Mouse (Mus musculus) neural tube, embryonic 12.5 days (tissue): ENCODE results near the gene Slc26a9. TPM values are rescaled to one million over a fixed set of nuclear protein-coding genes. Genes with fewer than 3 reads are reported as not detected.
A peak's percentile ranks its signal among the peaks of the same experiment; 100 is the strongest.

Experiments
- ATAC-seq: fragments of 200-750 bp; cut with Nextera tagmentation; 2 replicates; pipeline ENCODE4 v1.8.0; 2017; ENCODE audit warnings: low read depth, mild to moderate bottlenecking, moderate TSS enrichment, moderate library complexity; ENCODE audit not compliant: low FRiP score
- H3K27ac ChIP-seq: fragments of 300-500 bp; sonication (generic); 2 replicates; pipeline ENCODE4 v1.5.1; 2016
- H3K27me3 ChIP-seq: fragments of 300-500 bp; sonication (generic); replicated peaks from 2 replicates; pipeline ENCODE4 v1.6.1; 2016; ENCODE audit warnings: mild to moderate bottlenecking
- H3K36me3 ChIP-seq: fragments of 300-500 bp; sonication (generic); 2 replicates; pipeline ENCODE4 v1.6.1; 2016; ENCODE audit warnings: mild to moderate bottlenecking
- H3K4me1 ChIP-seq: fragments of 300-500 bp; sonication (generic); 2 replicates; pipeline ENCODE4 v1.6.1; 2016
- H3K4me2 ChIP-seq: fragments of 300-500 bp; sonication (generic); replicated peaks from 2 replicates; pipeline ENCODE4 v1.6.1; 2016; ENCODE audit warnings: mild to moderate bottlenecking
- H3K4me3 ChIP-seq: fragments of 300-500 bp; sonication (generic); 2 replicates; pipeline ENCODE4 v1.5.1; 2016
- H3K9ac ChIP-seq: fragments of 300-500 bp; sonication (generic); 2 replicates; pipeline ENCODE4 v1.6.1; 2016; ENCODE audit warnings: mild to moderate bottlenecking
- H3K9me3 ChIP-seq: fragments of 300-500 bp; sonication (generic); 2 replicates; pipeline ENCODE4 v1.6.1; 2016; ENCODE audit warnings: mild to moderate bottlenecking
- WGBS: fragments of 180-500 bp; shearing (Covaris S2); methylation state at CpG from one replicate; pipeline ENCODE4 v1.1.7; 2016; 5-methylcytosine and 5-hydroxymethylcytosine counted together
- polyA plus RNA-seq: library from polyadenylated mRNA; unstranded; fragments of >200 nt; fragmentation: Nextera tagmentation; extraction: Ambion mirVana; gene quantifications from 2 replicates; pipeline ENCODE4 v1.2.1, GENCODE M21; 2016

Slc26a9 gene
- polyA plus RNA-seq, 1 experiment from 2014 or later: not detected

DNA sequence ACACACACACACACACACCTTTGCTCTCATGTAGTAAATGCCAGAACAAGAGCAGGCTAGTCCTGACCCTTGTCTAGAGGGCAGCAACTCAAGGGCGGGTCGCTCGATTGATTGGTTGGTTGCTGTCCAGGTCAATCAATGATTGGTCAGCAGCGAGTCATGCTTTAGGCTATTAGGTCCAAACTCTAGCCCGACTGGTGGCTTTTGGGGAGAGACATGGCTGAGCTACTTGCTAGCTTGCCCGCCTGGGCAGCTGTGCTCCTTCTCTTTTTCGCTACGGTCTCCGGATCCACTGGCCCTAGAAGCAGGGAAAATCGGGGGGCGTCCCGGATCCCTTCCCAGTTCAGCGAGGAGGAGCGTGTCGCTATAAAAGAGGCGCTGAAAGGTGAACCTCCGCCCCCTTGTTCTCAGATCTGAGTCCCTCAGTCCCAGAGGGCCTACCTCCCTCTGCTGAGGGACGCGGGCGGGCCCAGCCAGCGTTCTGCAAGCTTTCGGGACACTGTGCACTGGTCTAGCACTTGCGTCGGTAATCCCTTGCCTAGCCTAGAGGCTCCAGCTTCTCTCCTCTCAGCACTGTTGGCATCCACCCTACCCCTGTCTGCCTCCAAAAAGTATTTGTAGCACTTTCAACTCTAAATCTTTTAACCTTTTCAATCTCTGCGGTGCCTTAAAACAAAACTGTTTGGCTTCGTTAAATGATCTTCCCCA is 53.5 kb downstream of the Slc26a9 start, which contains the start of gene Pm20d1:
Pm20d1 (plus strand) TSS at position 180 of the 708 bp plus-strand sequence.
- Histone ChIP-seq H3K4me2 (peak within 1 kb of the TSS; percentile 58), H3K4me1 (peaks cover 6% of the 10 kb centered on the region; the same call in 1 of the 2 replicates), H3K36me3 (no peaks in the 10 kb centered on the region), H3K9me3 (no peaks in the 10 kb centered on the region), H3K27me3 (no peaks in the 10 kb centered on the region), H3K9ac (peak within 1 kb of the TSS; percentile 33; the same call in 1 of the 2 replicates), H3K27ac (no peak within 1 kb of the TSS), H3K4me3 (peak within 1 kb of the TSS; percentile 12)
- no peak for ATAC-seq
- WGBS: 6% methylated on average over 26 of the region's 26 CpGs

DNA sequence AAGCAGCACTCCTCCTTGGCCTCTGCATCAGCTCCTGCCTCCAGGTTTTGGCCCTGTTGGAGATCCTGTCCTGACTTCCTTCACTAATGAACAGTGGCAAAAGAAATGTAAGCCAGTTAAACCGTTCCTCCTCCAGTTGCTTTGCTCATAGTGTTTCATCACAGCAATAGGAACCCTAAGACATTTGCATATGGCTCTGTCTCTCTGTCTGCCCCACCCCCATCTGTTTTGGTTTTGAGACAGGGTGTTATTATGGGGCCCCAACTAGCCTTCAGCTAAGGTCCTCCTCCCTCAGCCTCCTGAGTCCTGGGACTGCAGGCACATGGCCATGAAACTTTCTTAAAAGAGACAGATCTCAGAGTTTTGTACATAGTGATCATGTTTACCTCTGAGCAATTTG is 56.2 kb downstream of the Slc26a9 start:
- WGBS: 31% methylated on average over 1 of the region's 1 CpGs
- Histone ChIP-seq H3K4me1 (peaks cover 6% of the 10 kb centered on the region; the same call in 1 of the 2 replicates), H3K4me3 (no peak overlapping the region), H3K27me3 (no peaks in the 10 kb centered on the region), H3K9ac (no peak overlapping the region), H3K4me2 (no peak overlapping the region), H3K36me3 (no peaks in the 10 kb centered on the region), H3K27ac (no peak overlapping the region), H3K9me3 (no peaks in the 10 kb centered on the region)
- ATAC-seq: no peak

DNA sequence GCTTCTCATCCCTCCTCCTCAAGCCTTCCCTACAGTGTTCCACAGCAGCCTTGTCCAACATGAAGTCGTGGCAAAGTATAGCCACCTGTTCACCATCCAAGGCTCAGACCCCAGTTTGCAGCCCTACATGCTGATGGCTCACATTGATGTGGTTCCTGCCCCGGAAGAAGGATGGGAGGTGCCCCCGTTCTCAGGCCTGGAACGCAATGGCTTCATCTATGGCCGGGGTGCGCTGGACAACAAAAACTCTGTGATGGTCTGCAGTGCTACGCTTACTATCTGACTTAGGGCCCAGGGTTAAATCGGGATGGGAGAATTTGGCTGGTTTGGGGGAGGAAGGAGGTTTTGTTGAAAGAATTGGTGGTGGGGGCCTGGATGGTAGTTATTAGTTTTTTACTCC is 57.2 kb downstream of the Slc26a9 start:
- H3K36me3 ChIP-seq: no peaks in the 10 kb centered on the region
- ATAC-seq: no peak
- H3K9ac ChIP-seq: no peak overlapping the region
- no peaks in the 10 kb centered on the region for H3K27me3 ChIP-seq
- H3K27ac ChIP-seq: no peak overlapping the region
- no peak overlapping the region for H3K4me3 ChIP-seq
- H3K9me3 ChIP-seq: no peaks in the 10 kb centered on the region
- H3K4me1 ChIP-seq: peaks cover 6% of the 10 kb centered on the region; the same call in 1 of the 2 replicates
- 95% methylated on average over 8 of the region's 8 CpGs for WGBS
- H3K4me2 ChIP-seq: no peak overlapping the region

DNA sequence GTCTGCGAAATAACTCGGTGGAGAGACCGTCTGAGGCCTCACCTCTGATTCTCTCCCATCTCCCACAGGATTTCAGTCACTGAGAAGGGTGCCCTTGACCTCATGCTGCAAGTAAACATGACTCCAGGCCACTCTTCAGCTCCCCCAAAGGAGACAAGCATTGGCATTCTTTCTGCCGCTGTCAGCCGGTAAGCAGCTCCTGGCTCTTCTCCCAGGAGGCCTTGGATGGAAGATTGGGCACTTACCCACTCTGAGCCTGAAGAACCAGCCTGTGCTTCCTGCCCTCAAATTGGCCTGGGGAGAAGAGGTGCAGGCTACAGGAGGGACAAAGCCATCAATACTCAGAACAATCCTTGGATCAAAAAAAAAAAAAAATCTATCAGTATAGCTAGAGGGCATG is 58.8 kb downstream of the Slc26a9 start:
- no peak for ATAC-seq
- WGBS: 88% methylated on average over 5 of the region's 5 CpGs
- Histone ChIP-seq H3K9ac (no peak overlapping the region), H3K4me1 (peaks cover under 1% of the 10 kb centered on the region; the same call in 1 of the 2 replicates), H3K27ac (no peak overlapping the region), H3K36me3 (no peaks in the 10 kb centered on the region), H3K4me2 (no peak overlapping the region), H3K4me3 (no peak overlapping the region), H3K9me3 (no peaks in the 10 kb centered on the region), H3K27me3 (no peaks in the 10 kb centered on the region)

DNA sequence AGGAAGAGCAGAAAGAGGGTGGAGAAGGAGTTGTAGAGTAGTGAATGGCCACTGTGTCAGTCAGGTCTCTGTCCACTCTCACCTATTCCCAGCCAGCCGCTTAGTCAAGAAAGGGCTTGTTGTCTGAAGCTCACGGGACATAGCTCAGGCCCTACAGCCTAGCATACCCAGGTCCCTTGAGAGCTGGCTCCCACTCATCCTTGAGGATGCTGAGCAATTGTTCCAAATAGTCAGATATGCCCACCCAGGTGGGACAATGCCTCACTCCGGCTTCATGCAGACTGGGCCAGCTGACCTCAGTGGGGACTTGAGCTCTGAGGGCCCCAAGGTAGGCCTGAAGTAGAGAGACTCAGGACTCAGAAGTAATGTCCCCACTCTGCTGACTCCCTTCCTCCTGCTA is 60.3 kb downstream of the Slc26a9 start:
- Histone ChIP-seq H3K36me3 (no peaks in the 10 kb centered on the region), H3K9ac (no peak overlapping the region), H3K27ac (no peak overlapping the region), H3K4me2 (no peak overlapping the region), H3K4me1 (no peaks in the 10 kb centered on the region), H3K4me3 (no peak overlapping the region), H3K9me3 (no peaks in the 10 kb centered on the region), H3K27me3 (no peaks in the 10 kb centered on the region)
- 88% methylated on average over 3 of the region's 3 CpGs for WGBS
- ATAC-seq: no peak

DNA sequence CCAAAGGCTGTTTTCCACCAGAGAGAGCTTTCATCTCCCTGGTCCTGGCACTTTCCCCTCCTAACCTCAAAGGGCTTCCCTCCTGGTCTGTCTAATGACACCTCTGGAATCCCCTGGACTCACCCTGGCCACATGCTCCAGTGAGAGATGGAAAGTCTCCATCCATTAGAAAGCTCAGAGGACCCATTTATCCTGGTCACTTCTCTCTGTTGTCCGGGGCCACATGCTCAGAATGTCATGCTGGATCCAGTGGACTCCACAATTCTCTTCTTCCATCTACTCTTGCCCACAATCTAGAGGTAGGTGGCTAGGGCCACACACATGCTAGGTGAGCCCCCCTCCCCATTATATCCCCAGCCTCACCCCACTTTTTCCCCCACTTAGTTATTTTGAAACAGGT is 65.2 kb downstream of the Slc26a9 start:
- Histone ChIP-seq H3K4me2 (no peak overlapping the region), H3K27ac (no peak overlapping the region), H3K36me3 (no peaks in the 10 kb centered on the region), H3K4me1 (no peaks in the 10 kb centered on the region), H3K9ac (no peak overlapping the region), H3K4me3 (no peak overlapping the region), H3K27me3 (no peaks in the 10 kb centered on the region), H3K9me3 (no peaks in the 10 kb centered on the region)
- no peak for ATAC-seq
- 83% methylated on average over 1 of the region's 1 CpGs for WGBS

DNA sequence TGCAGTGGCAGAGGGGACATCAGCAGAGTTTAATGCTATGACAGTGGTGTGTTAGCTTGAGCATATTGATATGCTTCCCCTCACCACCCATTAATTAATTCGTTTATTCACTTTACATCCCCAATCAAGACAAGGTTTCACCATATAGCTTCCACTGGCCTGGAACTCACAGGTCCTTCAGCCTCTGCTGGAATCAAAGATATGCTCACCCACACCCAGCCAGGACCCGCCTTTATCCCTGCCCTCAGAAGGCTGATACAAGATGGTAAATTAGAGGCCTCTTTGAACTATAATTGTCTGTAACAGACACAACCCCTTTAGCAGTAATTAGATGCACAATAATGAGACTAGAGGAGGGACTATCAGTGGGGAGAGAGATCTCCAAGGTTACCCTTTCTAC is 65.8 kb downstream of the Slc26a9 start:
- no peak overlapping the region for H3K9ac ChIP-seq
- H3K4me3 ChIP-seq: no peak overlapping the region
- 59% methylated on average over 2 of the region's 2 CpGs for WGBS
- H3K36me3 ChIP-seq: no peaks in the 10 kb centered on the region
- no peak overlapping the region for H3K27ac ChIP-seq
- H3K4me1 ChIP-seq: no peaks in the 10 kb centered on the region
- no peak for ATAC-seq
- no peaks in the 10 kb centered on the region for H3K27me3 ChIP-seq
- no peak overlapping the region for H3K4me2 ChIP-seq
- H3K9me3 ChIP-seq: no peaks in the 10 kb centered on the region

DNA sequence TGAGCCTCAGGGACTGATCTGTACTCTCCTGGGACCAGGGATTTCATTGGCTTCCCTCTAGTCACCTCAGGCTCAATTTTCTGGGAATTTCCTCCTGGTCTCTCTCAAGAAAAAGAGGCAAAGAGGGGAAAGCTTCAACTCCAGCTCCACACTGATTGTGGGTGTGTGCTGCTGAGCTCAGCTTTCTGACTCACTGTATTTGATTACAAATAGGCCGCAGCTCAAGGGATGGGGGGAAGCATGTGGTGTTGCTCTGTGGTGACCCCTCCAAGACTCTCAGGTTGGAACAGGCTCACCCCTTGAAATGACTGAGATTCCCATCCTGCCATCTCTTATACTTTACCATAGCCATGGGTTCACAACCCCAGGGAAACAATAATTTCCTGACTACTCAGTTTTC is 67.6 kb downstream of the Slc26a9 start:
- WGBS: 96% methylated on average over 1 of the region's 1 CpGs
- H3K9ac ChIP-seq: no peak overlapping the region

DNA sequence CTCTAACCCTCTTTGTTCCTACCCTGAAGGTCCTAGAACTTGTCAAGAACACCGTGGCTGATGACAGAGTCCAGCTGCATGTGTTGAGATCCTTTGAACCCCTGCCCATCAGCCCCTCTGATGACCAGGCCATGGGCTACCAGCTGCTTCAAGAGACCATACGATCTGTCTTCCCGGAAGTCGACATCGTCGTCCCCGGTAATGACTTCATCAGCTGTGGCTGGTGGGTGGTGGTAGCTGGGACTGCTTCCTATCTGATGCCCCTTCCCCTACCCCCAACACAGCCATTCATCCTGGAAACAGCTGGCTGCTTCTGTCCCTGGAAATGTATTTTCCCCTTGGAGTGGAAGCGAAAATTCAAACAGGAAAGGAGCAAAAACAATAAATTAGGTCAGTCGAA is 68.2 kb downstream of the Slc26a9 start:
- Histone ChIP-seq H3K27me3 (no peaks in the 10 kb centered on the region), H3K27ac (no peak overlapping the region), H3K9me3 (no peaks in the 10 kb centered on the region), H3K4me1 (no peaks in the 10 kb centered on the region), H3K4me3 (no peak overlapping the region), H3K4me2 (no peak overlapping the region), H3K36me3 (no peaks in the 10 kb centered on the region), H3K9ac (no peak overlapping the region)
- WGBS: 73% methylated on average over 9 of the region's 9 CpGs
- ATAC-seq: no peak

More for the DNA sequence above, 67.6 kb downstream of the Slc26a9 start:
- H3K27ac ChIP-seq: no peak overlapping the region
- no peaks in the 10 kb centered on the region for H3K4me1 ChIP-seq
- no peaks in the 10 kb centered on the region for H3K36me3 ChIP-seq
- no peak overlapping the region for H3K4me3 ChIP-seq
- ATAC-seq: no peak
- H3K4me2 ChIP-seq: no peak overlapping the region
- no peaks in the 10 kb centered on the region for H3K27me3 ChIP-seq
- H3K9me3 ChIP-seq: no peaks in the 10 kb centered on the region

DNA sequence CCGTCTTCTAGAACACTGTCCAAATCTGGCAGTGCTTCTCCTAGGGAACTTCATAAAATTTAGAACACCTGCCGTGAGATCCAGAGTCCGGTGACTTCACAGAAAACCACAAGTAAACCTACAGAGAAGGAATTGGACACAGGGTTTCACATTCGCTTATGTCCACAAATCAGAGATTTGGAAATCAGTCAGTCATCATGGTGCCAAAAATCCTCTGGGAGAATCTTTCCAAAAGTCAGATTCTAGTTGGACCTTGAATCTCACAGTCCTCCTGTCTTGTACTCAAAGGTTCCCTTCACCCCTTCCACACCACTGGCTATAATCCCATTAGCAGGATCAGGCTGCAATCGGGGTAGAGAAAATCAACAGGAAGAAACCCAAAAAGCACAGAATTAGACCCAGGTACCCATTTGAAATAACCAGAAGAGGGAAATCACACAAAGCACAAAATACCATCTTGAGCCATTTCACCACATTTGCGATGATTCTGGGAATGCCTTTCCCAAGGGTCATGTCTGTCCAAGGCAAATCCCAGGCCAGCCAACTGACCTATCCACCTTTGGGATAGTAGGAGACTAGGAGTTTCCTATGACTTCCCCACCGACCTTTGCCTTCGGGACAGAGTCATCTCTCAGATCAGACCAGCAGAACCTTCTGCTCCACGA is 68.9 kb downstream of the Slc26a9 start:
- Histone ChIP-seq H3K9me3 (no peaks in the 10 kb centered on the region), H3K27me3 (no peaks in the 10 kb centered on the region), H3K4me2 (no peak overlapping the region), H3K36me3 (no peaks in the 10 kb centered on the region), H3K4me1 (no peaks in the 10 kb centered on the region), H3K4me3 (no peak overlapping the region), H3K9ac (no peak overlapping the region), H3K27ac (no peak overlapping the region)
- WGBS: 91% methylated on average over 9 of the region's 9 CpGs
- ATAC-seq: no peak

DNA sequence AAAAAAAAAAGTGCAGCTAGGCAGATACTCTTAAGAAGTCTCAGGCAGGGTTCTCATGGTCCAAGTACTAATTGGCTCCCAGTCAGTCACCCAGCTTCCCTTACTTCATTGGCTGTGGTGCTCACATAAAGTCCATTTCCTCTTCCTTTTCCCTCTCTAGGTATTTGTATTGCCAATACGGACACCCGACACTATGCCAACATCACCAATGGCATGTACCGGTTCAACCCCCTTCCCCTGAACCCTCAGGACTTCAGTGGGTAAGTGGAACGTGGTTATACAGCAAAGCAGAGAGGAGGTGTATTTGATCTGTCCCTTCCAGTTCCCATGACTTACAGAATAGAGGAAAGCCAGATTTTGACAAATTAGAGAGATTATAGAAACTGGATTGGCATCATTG is 69.9 kb downstream of the Slc26a9 start:
- no peak overlapping the region for H3K27ac ChIP-seq

DNA sequence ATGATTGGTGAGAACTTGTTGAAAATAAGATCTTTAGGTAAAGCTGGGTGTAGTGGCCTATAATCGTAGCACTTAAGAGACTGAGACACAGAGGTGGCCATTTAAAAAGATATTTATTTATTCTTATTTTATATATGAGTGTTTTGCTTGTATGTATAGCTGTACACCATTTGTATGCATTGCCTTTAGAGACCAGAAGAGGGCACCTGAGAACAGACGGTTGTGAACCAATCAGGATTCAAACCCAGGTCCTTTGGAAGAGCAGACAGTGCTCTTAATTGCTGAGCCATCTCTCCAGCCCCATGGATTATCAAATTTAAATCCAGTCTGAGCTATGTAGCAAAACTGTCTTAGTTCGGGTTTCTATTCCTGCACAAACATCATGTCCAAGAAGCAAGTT is 70.4 kb downstream of the Slc26a9 start:
- WGBS: 79% methylated on average over 3 of the region's 3 CpGs
- ATAC-seq: no peak
- H3K9me3 ChIP-seq: 0 out of 2 replicates have a peak, but pooled peaks cover 4% of the 10 kb centered on the region
- no peak overlapping the region for H3K4me3 ChIP-seq
- H3K4me2 ChIP-seq: no peak overlapping the region
- no peak overlapping the region for H3K9ac ChIP-seq
- no peak overlapping the region for H3K27ac ChIP-seq
- no peaks in the 10 kb centered on the region for H3K36me3 ChIP-seq
- H3K4me1 ChIP-seq: no peaks in the 10 kb centered on the region
- no peaks in the 10 kb centered on the region for H3K27me3 ChIP-seq

More for the DNA sequence above, 69.9 kb downstream of the Slc26a9 start:
- no peak for ATAC-seq
- no peak overlapping the region for H3K4me2 ChIP-seq
- H3K9me3 ChIP-seq: no peaks in the 10 kb centered on the region
- no peak overlapping the region for H3K9ac ChIP-seq
- H3K4me3 ChIP-seq: no peak overlapping the region
- no peaks in the 10 kb centered on the region for H3K27me3 ChIP-seq
- no peaks in the 10 kb centered on the region for H3K4me1 ChIP-seq
- WGBS: 91% methylated on average over 4 of the region's 4 CpGs
- H3K36me3 ChIP-seq: no peaks in the 10 kb centered on the region
